In genomic region chrX:36161567-36161966, GRCm38 (mm10) we compare ENCODE assay signal across 12 mouse cellular contexts. TPM values are rescaled to one million over a fixed set of nuclear protein-coding genes. Genes with fewer than 3 reads are reported as not detected.
DNase-seq lines count a peak whose midpoint lies in the region; ATAC-seq lines count a peak whose summit lies in the region.
"Had no signal": no experiment of that assay in that cellular context is flagged by ENCODE, and none has a peak within 500 bp of the region (broad histone marks: within the 10 kb centered on the region; RNA-seq: fewer than 3 reads in every experiment).

No protein-coding gene starts in this region.

- peak; percentile 4 to 11 for DNase-seq in frontal cortex, postnatal 10 days (ENCODE audit: low spot score in 2 of 2)
- no peak for DNase-seq in frontal cortex, postnatal 14 days (ENCODE audit: low spot score in 2 of 2)
- DNase-seq in layer of hippocampus, postnatal 10 days (ENCODE audit: low spot score in 2 of 2): peak; percentile 13 to 27
- no peak for DNase-seq in layer of hippocampus, adult 9-11 months
- peak; percentile 3 for DNase-seq in right cerebral cortex, postnatal 14 days
- no peak for DNase-seq in right cerebral cortex, adult 2 months (ENCODE audit: low spot score in 2 of 2)
- DNase-seq in kidney, postnatal 4 days: peak; percentile 52 to 61
- DNase-seq: adrenal gland, adult 8-10 months; thymus, postnatal 4 days had no signal

- ATAC-seq in activated CD4-positive, CD25-positive, alpha-beta regulatory T cell, adult 4 months: no peak
- ATAC-seq: CD4-positive, CD25-positive, alpha-beta regulatory T cell, adult 4 months; Patski had no signal

RNA-seq across cellular contexts. Expression of gene Zcchc12, which starts 34.1 kb away (rescaled TPM):
- 10 to 100 TPM; 73.2 to 74.0 TPM for total RNA-seq in layer of hippocampus, postnatal 10 days (2021)
- under 1 TPM in 1 of 2 experiments, not detected in 1; 0.23 TPM for polyA plus RNA-seq in activated CD4-positive, CD25-positive, alpha-beta regulatory T cell, adult 4 months (2017; shearing (Covaris generic))

RNA-seq across cellular contexts. Expression of gene Il13ra1, which starts 49.7 kb away (rescaled TPM):
- 1 to 10 TPM; 4.5 to 4.9 TPM for total RNA-seq in layer of hippocampus, postnatal 10 days (2021)
- polyA plus RNA-seq in activated CD4-positive, CD25-positive, alpha-beta regulatory T cell, adult 4 months (2017; shearing (Covaris generic)): under 1 TPM; 0.09 to 0.48 TPM

Comparison
In these comparisons a context has a peak if more than half of its experiments do, and no peak if none do; other contexts are left out.
1. DNase-seq: peak in frontal cortex, postnatal 10 days (2 of 2), layer of hippocampus, postnatal 10 days (2 of 2), right cerebral cortex, postnatal 14 days (single experiment) and kidney, postnatal 4 days (2 of 2); none in frontal cortex, postnatal 14 days (0 of 2), layer of hippocampus, adult 9-11 months (single experiment) and right cerebral cortex, adult 2 months (0 of 2).